Comparison of ENCODE assay signal across 8 mouse cellular contexts in genomic region chr2:26903311-26903710, GRCm38 (mm10). TPM values are rescaled to one million over a fixed set of nuclear protein-coding genes. Genes with fewer than 3 reads are reported as not detected.
A peak's percentile ranks its signal among the peaks of the same experiment; 100 is the strongest.
DNase-seq lines count a peak whose midpoint lies in the region; ATAC-seq and TF ChIP-seq lines count a peak whose summit lies in the region.

No protein-coding gene starts in this region.

- peak overlapping the region; percentile 84 for H3K9ac ChIP-seq in heart, embryonic 12.5 days
- H3K9ac ChIP-seq in forebrain, embryonic 12.5 days: peak overlapping the region; percentile 73
- peak overlapping the region; percentile 74 for H3K9ac ChIP-seq in liver, embryonic 14.5 days (replicated peaks)

- H3K36me3 ChIP-seq in heart, embryonic 12.5 days: peaks cover 56% of the 10 kb centered on the region
- peaks cover 67% of the 10 kb centered on the region for H3K36me3 ChIP-seq in C2C12 (ENCODE audit: control insufficient read depth, insufficient read depth)
- peaks cover 63% of the 10 kb centered on the region for H3K36me3 ChIP-seq in forebrain, embryonic 12.5 days (replicated peaks)
- peaks cover 39% of the 10 kb centered on the region for H3K36me3 ChIP-seq in liver, embryonic 14.5 days (replicated peaks; ENCODE audit: control insufficient read depth, insufficient read depth, low read depth)

- peak overlapping the region; percentile 89 for H3K4me3 ChIP-seq in heart, embryonic 12.5 days
- H3K4me3 ChIP-seq in C2C12 (ENCODE audit: insufficient read depth, poor library complexity, severe bottlenecking): peak overlapping the region; percentile 89
- peak overlapping the region; percentile 79 for H3K4me3 ChIP-seq in forebrain, embryonic 12.5 days (replicated peaks)
- H3K4me3 ChIP-seq in liver, embryonic 14.5 days (ENCODE audit: insufficient read depth in 1 of 2, low read depth in 2 of 2, low read length in 2 of 2): peak overlapping the region; percentile 85 to 91

- peaks cover 98% of the 10 kb centered on the region for H3K79me2 ChIP-seq in C2C12 (ENCODE audit: control insufficient read depth, insufficient read depth)

- DNase-seq in heart, postnatal 25 days (ENCODE audit: low spot score): no peak
- no peak for DNase-seq in liver, embryonic 14.5 days (ENCODE audit: low read depth in 3 of 3, low spot score in 3 of 3)
- DNase-seq in retina, postnatal 1 day: no peak
- no peak for DNase-seq in kidney, adult 8-10 months
- no peak for DNase-seq in layer of hippocampus, adult 11-12 months (ENCODE audit: low spot score)

- H3K27ac ChIP-seq in heart, embryonic 12.5 days (ENCODE audit: poor library complexity, severe bottlenecking): peak overlapping the region; percentile 79
- H3K27ac ChIP-seq in forebrain, embryonic 12.5 days: peak overlapping the region; percentile 92
- peak overlapping the region; percentile 85 for H3K27ac ChIP-seq in liver, embryonic 14.5 days

- peak overlapping the region; percentile 73 for H3ac ChIP-seq in C2C12 (ENCODE audit: control insufficient read depth, insufficient read length, low read depth)

- TF ChIP-seq CTCF in C2C12 (IDR thresholded peaks at IDR 0.05; ENCODE audit: control insufficient read depth, insufficient read depth, insufficient read length): no peak
- no peak for TF ChIP-seq CTCF in liver, embryonic 14.5 days (IDR thresholded peaks at IDR 0.05; ENCODE audit: low read depth)

- WGBS in heart, embryonic 12.5 days: 13% methylated on average over 7 of the region's 7 CpGs
- 11% methylated on average over 7 of the region's 7 CpGs for WGBS in forebrain, embryonic 12.5 days
- 16% methylated on average over 7 of the region's 7 CpGs for WGBS in liver, embryonic 14.5 days (ENCODE audit: insufficient replicate concordance)

- H3K9me3 ChIP-seq in heart, embryonic 12.5 days (replicated peaks): no peaks in the 10 kb centered on the region
- H3K9me3 ChIP-seq in forebrain, embryonic 12.5 days: no peaks in the 10 kb centered on the region
- H3K9me3 ChIP-seq in liver, embryonic 14.5 days (ENCODE audit: control insufficient read depth, low read length): no peaks in the 10 kb centered on the region

- H3K27me3 ChIP-seq in heart, embryonic 12.5 days (replicated peaks): no peaks in the 10 kb centered on the region
- H3K27me3 ChIP-seq in C2C12 (ENCODE audit: control insufficient read depth, insufficient read depth, insufficient read length): no peaks in the 10 kb centered on the region
- H3K27me3 ChIP-seq in forebrain, embryonic 12.5 days: no peaks in the 10 kb centered on the region
- H3K27me3 ChIP-seq in liver, embryonic 14.5 days (ENCODE audit: control insufficient read depth, insufficient read depth, low read length): no peaks in the 10 kb centered on the region

- no peak for ATAC-seq in heart, embryonic 12.5 days (ENCODE audit: insufficient number of reproducible peaks, low FRiP score)
- no peak for ATAC-seq in forebrain, embryonic 12.5 days (ENCODE audit: low FRiP score)
- peak; percentile 2; the same call in 1 of the 2 replicates for ATAC-seq in liver, embryonic 14.5 days (ENCODE audit: insufficient read depth)

- H3K4me2 ChIP-seq in heart, embryonic 12.5 days: peak overlapping the region; percentile 83
- H3K4me2 ChIP-seq in forebrain, embryonic 12.5 days: peak overlapping the region; percentile 81
- H3K4me2 ChIP-seq in liver, embryonic 14.5 days (ENCODE audit: low read depth): peak overlapping the region; percentile 89

- intact Hi-C loops in heart, postnatal 25 days (cut with DNase I): loop anchor here (5.0 to 10.0 kb wide), 3 partner anchors 59 to 1399 kb away; partner anchors contain the start of genes C8g, Fbxw5, Rexo4 and Sec16a

- H3K79me3 ChIP-seq in C2C12 (ENCODE audit: low read depth): peaks cover 55% of the 10 kb centered on the region

- no peak for TF ChIP-seq EP300 in liver, embryonic 14.5 days (IDR thresholded peaks at IDR 0.05; ENCODE audit: low read depth)

- H3K4me1 ChIP-seq in heart, embryonic 12.5 days (replicated peaks): peaks cover 21% of the 10 kb centered on the region
- peaks cover 26% of the 10 kb centered on the region for H3K4me1 ChIP-seq in forebrain, embryonic 12.5 days
- peaks cover 4 to 15% of the 10 kb centered on the region in 2 experiments for H3K4me1 ChIP-seq in liver, embryonic 14.5 days (replicated peaks; ENCODE audit: control insufficient read depth in 2 of 2, insufficient read depth in 2 of 2, low read length in 1 of 2)

TF ChIP-seq in C2C12, 6 proteins besides CTCF, POLR2A, EP300 and RAD21:
- TF ChIP-seq FOSL1 (IDR thresholded peaks at IDR 0.05; ENCODE audit: insufficient read depth, low read length, poor library complexity, severe bottlenecking) (no peak), USF1 (IDR thresholded peaks at IDR 0.05; ENCODE audit: low read depth) (no peak), MYOG (IDR thresholded peaks at IDR 0.05; ENCODE audit: control insufficient read depth, extremely low read depth, insufficient read length) (no peak), CEBPB (IDR thresholded peaks at IDR 0.05; ENCODE audit: low read depth) (no peak)

RNA-seq across cellular contexts. Expression of gene Surf6, which starts 0.6 kb away (rescaled TPM):
- 16.0 and 18.6 TPM in 2 replicates for polyA plus RNA-seq in heart, embryonic 12.5 days (2016; fragmentation: Nextera tagmentation; extraction: Ambion mirVana)
- total RNA-seq in heart, postnatal 25 days (2021): 10 to 100 TPM; 12.2 to 13.9 TPM
- 20.1 TPM for polyA plus RNA-seq in C2C12 (2012; fragmentation: generic; extraction: Trizol)
- 28.8 and 29.5 TPM in 2 replicates for polyA plus RNA-seq in forebrain, embryonic 12.5 days (2016; fragmentation: Nextera tagmentation; extraction: Ambion mirVana)
- 6.2 and 10.6 TPM in 2 replicates for polyA plus RNA-seq in liver, embryonic 14.5 days (2012; rRNA removed)
- 6.3 and 7.1 TPM in 2 replicates for polyA plus RNA-seq in liver, embryonic 14.5 days (2014; fragmentation: Nextera tagmentation; extraction: Ambion mirVana)

RNA-seq across cellular contexts. Expression of gene Med22, which starts 7.2 kb away (rescaled TPM):
- 38.4 and 38.9 TPM in 2 replicates for polyA plus RNA-seq in heart, embryonic 12.5 days (2016; fragmentation: Nextera tagmentation; extraction: Ambion mirVana)
- total RNA-seq in heart, postnatal 25 days (2021): 10 to 100 TPM; 23.7 to 25.6 TPM
- polyA plus RNA-seq in C2C12 (2012; fragmentation: generic; extraction: Trizol): 71.0 TPM
- polyA plus RNA-seq in forebrain, embryonic 12.5 days (2016; fragmentation: Nextera tagmentation; extraction: Ambion mirVana): 139 and 144 TPM in 2 replicates
- 13.7 and 15.1 TPM in 2 replicates for polyA plus RNA-seq in liver, embryonic 14.5 days (2012; rRNA removed)
- polyA plus RNA-seq in liver, embryonic 14.5 days (2014; fragmentation: Nextera tagmentation; extraction: Ambion mirVana): 10.4 and 11.4 TPM in 2 replicates

RNA-seq across cellular contexts. Expression of gene Rpl7a, which starts 7.3 kb away (rescaled TPM):
- 333 and 341 TPM in 2 replicates for polyA plus RNA-seq in heart, embryonic 12.5 days (2016; fragmentation: Nextera tagmentation; extraction: Ambion mirVana)
- 100 to 1,000 TPM; 274 to 280 TPM for total RNA-seq in heart, postnatal 25 days (2021)
- polyA plus RNA-seq in C2C12 (2012; fragmentation: generic; extraction: Trizol): 3,080 TPM
- polyA plus RNA-seq in forebrain, embryonic 12.5 days (2016; fragmentation: Nextera tagmentation; extraction: Ambion mirVana): 560 and 566 TPM in 2 replicates
- polyA plus RNA-seq in liver, embryonic 14.5 days (2012; rRNA removed): 909 and 1,309 TPM in 2 replicates
- polyA plus RNA-seq in liver, embryonic 14.5 days (2014; fragmentation: Nextera tagmentation; extraction: Ambion mirVana): 501 and 504 TPM in 2 replicates

RNA-seq across cellular contexts. Expression of gene Surf2, which starts 12.9 kb away (rescaled TPM):
- polyA plus RNA-seq in heart, embryonic 12.5 days (2016; fragmentation: Nextera tagmentation; extraction: Ambion mirVana): 30.5 and 31.4 TPM in 2 replicates
- total RNA-seq in heart, postnatal 25 days (2021): 10 to 100 TPM; 14.7 to 14.8 TPM
- 42.6 TPM for polyA plus RNA-seq in C2C12 (2012; fragmentation: generic; extraction: Trizol)
- 49.6 and 50.9 TPM in 2 replicates for polyA plus RNA-seq in forebrain, embryonic 12.5 days (2016; fragmentation: Nextera tagmentation; extraction: Ambion mirVana)
- 21.0 and 27.2 TPM in 2 replicates for polyA plus RNA-seq in liver, embryonic 14.5 days (2012; rRNA removed)
- polyA plus RNA-seq in liver, embryonic 14.5 days (2014; fragmentation: Nextera tagmentation; extraction: Ambion mirVana): 20.0 and 21.7 TPM in 2 replicates

RNA-seq across cellular contexts. Expression of gene Surf1, which starts 13.0 kb away (rescaled TPM):
- polyA plus RNA-seq in heart, embryonic 12.5 days (2016; fragmentation: Nextera tagmentation; extraction: Ambion mirVana): 39.2 and 40.5 TPM in 2 replicates
- 10 to 100 TPM; 49.4 to 49.7 TPM for total RNA-seq in heart, postnatal 25 days (2021)
- 40.8 TPM for polyA plus RNA-seq in C2C12 (2012; fragmentation: generic; extraction: Trizol)
- 51.2 and 54.4 TPM in 2 replicates for polyA plus RNA-seq in forebrain, embryonic 12.5 days (2016; fragmentation: Nextera tagmentation; extraction: Ambion mirVana)
- polyA plus RNA-seq in liver, embryonic 14.5 days (2012; rRNA removed): 23.1 and 25.8 TPM in 2 replicates
- polyA plus RNA-seq in liver, embryonic 14.5 days (2014; fragmentation: Nextera tagmentation; extraction: Ambion mirVana): 31.7 and 33.9 TPM in 2 replicates
